Mouse (Mus musculus) testis, adult 2 months (tissue): ENCODE results near the gene Rimkla. TPM values are rescaled to one million over a fixed set of nuclear protein-coding genes. Genes with fewer than 3 reads are reported as not detected.

Experiments
- H3K27ac ChIP-seq: fragments of 200-500 bp; 2 replicates; pipeline ENCODE4 v1.5.1; 2012; ENCODE audit warnings: low read depth, low read length; ENCODE audit not compliant: control insufficient read depth, insufficient read depth
- H3K27me3 ChIP-seq: fragments of 200-500 bp; 2 replicates; pipeline ENCODE4 v1.6.1; 2012; ENCODE audit warnings: mild to moderate bottlenecking, low read length, moderate library complexity; ENCODE audit not compliant: control insufficient read depth, insufficient read depth
- H3K36me3 ChIP-seq: fragments of 200-500 bp; 2 replicates; pipeline ENCODE4 v1.6.1; 2012; ENCODE audit warnings: mild to moderate bottlenecking, low read length; ENCODE audit not compliant: control insufficient read depth, insufficient read depth
- H3K4me1 ChIP-seq: fragments of 200-500 bp; 2 replicates; pipeline ENCODE4 v1.6.1; 2012; ENCODE audit warnings: low read length; ENCODE audit not compliant: control insufficient read depth, insufficient read depth
- H3K4me3 ChIP-seq: fragments of 200-500 bp; 2 replicates; pipeline ENCODE4 v1.5.1; 2012; ENCODE audit warnings: low read depth, mild to moderate bottlenecking, low read length, moderate library complexity, mixed read lengths; ENCODE audit not compliant: control insufficient read depth
- CTCF ChIP-seq: fragments of 200-500 bp; IDR thresholded peaks from 2 replicates; pipeline ENCODE4 v1.5.1; 2012; ENCODE audit warnings: low read depth, mild to moderate bottlenecking, inconsistent platforms, low read length, moderate library complexity; ENCODE audit not compliant: control insufficient read depth, insufficient read depth, insufficient replicate concordance
- POLR2A ChIP-seq: fragments of 200-500 bp; IDR thresholded peaks from 2 replicates; pipeline ENCODE4 v1.6.1; 2012; ENCODE audit warnings: low read depth, mild to moderate bottlenecking, inconsistent platforms, low read length, moderate library complexity; ENCODE audit not compliant: control insufficient read depth
- polyA plus RNA-seq: library from polyadenylated mRNA; depleted of rRNA; stranded (reverse); fragments of >200 nt; gene quantifications from 2 replicates; pipeline ENCODE4 v1.2.3, GENCODE M21; 2012

Rimkla gene
- polyA plus RNA-seq, 1 experiment: 0.65 TPM

DNA sequence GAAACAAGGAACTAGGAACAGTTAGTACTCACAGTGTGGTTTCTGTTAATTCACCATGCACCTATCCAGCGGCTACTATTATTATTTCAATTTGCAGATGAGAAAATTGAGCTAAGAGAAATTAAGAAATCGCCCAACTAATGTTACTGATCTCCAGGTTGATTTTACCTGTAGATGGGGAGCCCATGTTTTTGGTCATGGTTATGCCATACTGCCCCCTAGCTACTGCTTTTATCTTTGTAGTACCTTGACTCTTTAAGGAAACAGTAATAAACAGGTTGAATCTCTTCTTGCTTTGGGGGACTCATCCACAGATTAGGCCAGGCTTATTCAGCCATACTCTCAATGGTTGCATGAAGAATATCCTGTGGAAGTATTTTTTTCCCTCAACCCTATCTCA, 39.4 kb upstream of the Rimkla start:
- Histone ChIP-seq H3K4me1 (no peaks in the 10 kb centered on the region), H3K36me3 (no peaks in the 10 kb centered on the region), H3K27ac (no peak overlapping the region), H3K4me3 (no peak overlapping the region), H3K27me3 (no peaks in the 10 kb centered on the region)
- TF ChIP-seq CTCF (no peak), POLR2A (no peak)

DNA sequence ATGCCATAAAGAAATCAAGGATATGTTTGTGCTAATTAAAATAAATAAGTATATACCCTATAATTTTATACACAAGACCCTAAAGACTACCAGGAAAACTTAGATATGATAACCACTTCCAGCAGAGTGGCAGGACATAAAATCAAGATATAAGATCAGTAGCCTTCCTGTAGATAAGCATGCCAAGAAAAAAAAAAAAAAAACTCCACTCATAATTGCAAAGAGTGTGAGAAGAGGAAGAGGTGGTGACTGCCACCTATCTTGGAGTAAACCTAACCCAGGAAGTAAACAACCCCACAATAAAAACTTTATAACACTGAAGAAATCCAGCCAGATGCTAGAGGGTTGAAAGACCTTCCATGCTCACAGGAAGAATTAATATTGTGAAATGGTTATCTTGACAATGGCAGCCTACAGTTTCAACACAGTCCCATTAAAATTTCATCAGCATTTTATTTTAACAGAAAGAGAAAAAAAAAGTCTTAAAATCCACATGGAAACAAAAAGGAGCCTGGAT, 34.0 kb upstream of the Rimkla start:
- Histone ChIP-seq H3K27ac (no peak overlapping the region), H3K36me3 (no peaks in the 10 kb centered on the region), H3K4me3 (no peak overlapping the region), H3K4me1 (no peaks in the 10 kb centered on the region), H3K27me3 (no peaks in the 10 kb centered on the region)
- no peak for TF ChIP-seq POLR2A
- no peak for TF ChIP-seq CTCF

DNA sequence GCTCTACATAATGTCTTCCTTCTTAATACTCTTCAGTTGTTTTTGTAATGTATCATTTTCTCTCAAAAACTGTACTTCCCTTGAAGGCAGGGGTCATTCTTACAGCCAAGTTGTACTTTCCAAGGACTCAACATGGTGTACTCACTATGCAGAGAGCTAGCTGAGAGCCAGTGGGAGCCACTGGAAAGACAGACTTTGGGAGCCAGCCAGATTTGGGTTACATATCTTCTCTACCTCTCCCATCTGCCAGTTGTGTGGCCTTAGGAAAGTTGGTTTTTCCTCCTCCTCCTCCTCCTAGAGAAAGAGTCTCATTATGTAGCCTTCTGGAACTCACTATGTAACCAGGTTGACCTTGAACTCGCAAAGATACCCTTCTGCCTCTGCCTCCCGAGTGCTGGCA, 32.0 kb upstream of the Rimkla start:
- no peak overlapping the region for H3K27ac ChIP-seq
- no peaks in the 10 kb centered on the region for H3K36me3 ChIP-seq
- no peaks in the 10 kb centered on the region for H3K4me1 ChIP-seq
- no peak overlapping the region for H3K4me3 ChIP-seq
- H3K27me3 ChIP-seq: no peaks in the 10 kb centered on the region
- TF ChIP-seq POLR2A: no peak

DNA sequence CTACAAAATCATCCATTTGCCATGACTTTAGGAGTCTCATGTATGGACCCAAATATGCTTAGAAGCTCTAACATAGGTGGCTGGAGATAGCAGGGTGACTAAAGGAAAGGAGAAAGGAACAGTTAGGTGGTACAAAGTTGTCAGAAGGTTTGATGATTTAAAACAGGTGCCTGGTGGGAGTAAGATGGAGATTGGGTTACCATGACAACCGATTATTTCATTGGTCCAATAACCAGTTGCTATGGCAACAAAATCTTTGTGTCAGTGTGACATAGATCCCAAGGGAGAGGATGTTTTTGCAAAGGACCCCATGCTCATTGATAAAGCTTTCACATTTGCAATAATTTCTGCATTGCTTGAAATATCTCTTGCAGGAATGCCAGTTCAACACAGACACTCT, 31.6 kb upstream of the Rimkla start:
- TF ChIP-seq POLR2A (no peak), CTCF (no peak)
- Histone ChIP-seq H3K27ac (no peak overlapping the region), H3K27me3 (no peaks in the 10 kb centered on the region), H3K36me3 (no peaks in the 10 kb centered on the region), H3K4me1 (no peaks in the 10 kb centered on the region), H3K4me3 (no peak overlapping the region)

DNA sequence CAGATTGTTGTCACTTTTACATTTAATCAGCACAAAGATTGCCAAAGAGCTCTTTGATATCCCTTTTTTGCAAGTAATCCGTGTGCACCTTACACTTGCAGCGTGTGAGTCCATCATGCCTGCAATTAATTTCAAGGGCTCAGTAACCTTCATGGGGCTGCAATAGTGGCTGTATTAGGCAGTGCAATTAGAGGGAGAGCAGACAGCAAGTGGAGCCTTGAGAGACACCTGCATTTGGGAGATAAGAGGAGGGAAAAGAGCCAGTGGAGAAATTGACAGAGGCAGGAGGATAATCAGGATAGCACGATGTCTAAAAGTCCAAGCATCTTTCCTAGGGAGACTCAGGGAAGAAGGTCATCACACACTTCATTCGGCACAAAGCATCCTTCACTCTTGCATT, 31.1 kb upstream of the Rimkla start:
- Histone ChIP-seq H3K27me3 (no peaks in the 10 kb centered on the region), H3K36me3 (no peaks in the 10 kb centered on the region), H3K27ac (no peak overlapping the region), H3K4me1 (no peaks in the 10 kb centered on the region), H3K4me3 (no peak overlapping the region)
- no peak for TF ChIP-seq POLR2A
- TF ChIP-seq CTCF: no peak

DNA sequence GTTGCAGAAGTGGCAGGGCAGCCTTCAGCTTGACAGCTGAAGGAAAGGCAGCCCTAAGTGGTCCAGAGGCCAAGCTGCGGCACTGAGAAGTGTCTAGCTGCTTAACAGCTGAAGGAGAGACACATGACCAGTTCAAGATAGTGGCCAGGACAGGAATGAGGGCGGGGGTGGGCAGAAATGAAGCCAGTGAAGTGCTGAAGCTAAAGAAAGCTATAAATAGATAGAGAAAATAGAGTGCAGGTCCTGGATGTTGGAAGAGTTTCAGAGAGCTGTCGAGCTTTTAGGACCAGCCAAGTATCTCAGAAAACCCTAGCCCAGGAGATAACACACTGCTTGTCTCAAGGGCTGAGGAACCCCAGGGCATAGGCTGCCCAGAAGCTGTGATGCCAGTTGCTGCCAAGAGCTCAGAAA, 20.3 kb upstream of the Rimkla start:
- Histone ChIP-seq H3K4me3 (no peak overlapping the region), H3K27me3 (no peaks in the 10 kb centered on the region), H3K27ac (no peak overlapping the region), H3K4me1 (no peaks in the 10 kb centered on the region), H3K36me3 (no peaks in the 10 kb centered on the region)
- TF ChIP-seq CTCF (no peak), POLR2A (no peak)

DNA sequence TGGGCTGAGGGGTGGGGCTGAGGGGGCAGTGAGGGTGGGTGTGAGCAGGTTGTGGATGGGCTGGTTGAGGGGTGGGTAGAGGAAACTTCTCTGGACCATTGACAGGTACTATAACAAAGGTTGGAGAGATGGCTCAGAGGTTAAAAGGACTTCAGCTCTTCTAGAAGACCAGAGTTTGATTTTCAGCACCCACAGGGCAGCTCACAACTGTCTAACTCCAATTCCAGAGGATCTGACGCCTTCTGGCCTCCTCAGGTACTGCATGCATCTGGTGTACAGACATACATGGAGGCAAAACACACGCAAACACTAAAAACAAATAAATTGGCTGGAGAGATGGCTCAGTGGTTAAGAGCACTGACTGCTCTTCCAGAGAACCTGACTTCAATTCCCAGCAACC, 19.2 kb upstream of the Rimkla start:
- Histone ChIP-seq H3K27ac (no peak overlapping the region), H3K4me1 (no peaks in the 10 kb centered on the region), H3K4me3 (no peak overlapping the region), H3K36me3 (no peaks in the 10 kb centered on the region), H3K27me3 (no peaks in the 10 kb centered on the region)
- TF ChIP-seq CTCF (no peak), POLR2A (no peak)

DNA sequence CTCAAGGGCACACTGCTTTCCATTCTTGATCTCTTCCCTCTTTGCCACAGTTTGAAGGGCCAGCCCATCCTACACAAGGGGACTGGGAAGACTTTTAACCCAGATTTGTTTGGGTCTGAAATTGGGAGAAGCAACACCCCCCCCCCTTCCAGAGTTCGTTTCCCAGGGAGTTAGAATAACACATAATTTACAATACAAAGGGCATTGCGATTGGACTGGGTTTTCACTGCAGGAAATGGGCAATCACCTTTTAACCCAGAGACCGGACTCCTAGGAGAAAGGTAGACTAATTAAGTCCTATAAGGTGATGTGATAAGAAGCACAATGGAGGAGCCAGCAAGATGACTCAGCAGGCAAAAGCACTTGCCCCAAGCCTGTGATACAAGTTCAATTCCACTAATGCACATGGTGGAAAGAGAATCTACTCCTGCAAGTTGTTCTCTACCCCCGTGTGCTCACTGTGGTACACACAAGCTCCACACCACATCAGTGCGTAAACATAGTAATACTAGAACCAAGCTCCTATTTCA, 6.0 kb upstream of the Rimkla start:
- H3K27ac ChIP-seq: no peak overlapping the region
- H3K4me1 ChIP-seq: no peaks in the 10 kb centered on the region
- H3K27me3 ChIP-seq: no peaks in the 10 kb centered on the region
- H3K36me3 ChIP-seq: no peaks in the 10 kb centered on the region
- no peak overlapping the region for H3K4me3 ChIP-seq
- TF ChIP-seq CTCF (no peak), POLR2A (no peak)
